Mouse (Mus musculus) stomach, postnatal 0 days (tissue): ENCODE measurements around the gene Neurl4. TPM values are rescaled to one million over a fixed set of nuclear protein-coding genes. Genes with fewer than 3 reads are reported as not detected.

Experiments
- ATAC-seq: fragments of 200-750 bp; cut with Nextera tagmentation; 2 replicates; pipeline ENCODE4 v1.8.0; 2017; ENCODE audit not compliant: low FRiP score, low TSS enrichment
- DNase-seq: peaks from one replicate; pipeline ENCODE4 v3.0.0-alpha.2; 2016; ENCODE audit warnings: low spot score
- H3K27ac ChIP-seq: fragments of 300-500 bp; sonication (generic); replicated peaks from 2 replicates; pipeline ENCODE4 v1.5.1; 2014; ENCODE audit warnings: mild to moderate bottlenecking, control low read depth
- H3K27me3 ChIP-seq: fragments of 300-500 bp; sonication (generic); 2 replicates; pipeline ENCODE4 v1.6.1; 2014; ENCODE audit warnings: low read length; ENCODE audit not compliant: control insufficient read depth, insufficient read depth
- H3K36me3 ChIP-seq: fragments of 300-500 bp; sonication (generic); 2 replicates; pipeline ENCODE4 v1.6.1; 2014; ENCODE audit warnings: low read length, mixed read lengths; ENCODE audit not compliant: control insufficient read depth, insufficient read depth
- H3K4me1 ChIP-seq: fragments of 300-500 bp; sonication (generic); replicated peaks from 2 replicates; pipeline ENCODE4 v1.6.1; 2014; ENCODE audit warnings: antibody characterized with exemption; ENCODE audit not compliant: control insufficient read depth, insufficient read depth
- H3K4me2 ChIP-seq: fragments of 300-500 bp; sonication (generic); replicated peaks from 2 replicates; pipeline ENCODE4 v1.6.1; 2014; ENCODE audit warnings: low read depth, mild to moderate bottlenecking, control low read depth, moderate library complexity
- H3K4me3 ChIP-seq: fragments of 300-500 bp; sonication (generic); 2 replicates; pipeline ENCODE4 v1.5.1; 2014; ENCODE audit warnings: low read depth, low read length, control low read depth
- H3K9ac ChIP-seq: fragments of 300-500 bp; sonication (generic); 2 replicates; pipeline ENCODE4 v1.6.1; 2014; ENCODE audit warnings: mild to moderate bottlenecking, low read length, control low read depth, mixed read lengths
- H3K9me3 ChIP-seq: fragments of 300-500 bp; sonication (generic); 2 replicates; pipeline ENCODE4 v1.6.1; 2016; ENCODE audit warnings: low read length; ENCODE audit not compliant: control insufficient read depth
- CTCF ChIP-seq: IDR thresholded peaks from 2 replicates; pipeline ENCODE4 v1.5.1; 2016; ENCODE audit warnings: antibody characterized with exemption, low read depth, mild to moderate bottlenecking, moderate library complexity
- EP300 ChIP-seq: optimal IDR thresholded peaks from 2 replicates; pipeline ENCODE3; 2016; ENCODE audit warnings: antibody characterized with exemption
- WGBS: fragments of 180-500 bp; shearing (Covaris S2); extraction: QIAGEN DNeasy Blood & Tissue Kit; methylation state at CpG from one replicate; pipeline ENCODE4 v1.1.7; 2014; 5-methylcytosine and 5-hydroxymethylcytosine counted together
- polyA plus RNA-seq: library from polyadenylated mRNA; unstranded; fragments of >200 nt; fragmentation: Nextera tagmentation; extraction: Ambion mirVana; gene quantifications from 2 replicates; pipeline ENCODE4 v1.2.1, GENCODE M21; 2015

Gene Neurl4
- polyA plus RNA-seq, 1 experiment from 2014 or later = 2.3 TPM

GRCm38 (mm10) chr11:69864138-69864860 is 36.6 kb upstream of the Neurl4 start:
- WGBS = 38% methylated on average over 8 of the region's 8 CpGs
- Histone ChIP-seq H3K9me3 (no peaks in the 10 kb centered on the region), H3K4me2 (no peak overlapping the region), H3K27ac (no peak overlapping the region), H3K27me3 (no peaks in the 10 kb centered on the region), H3K4me3 (no peak overlapping the region), H3K9ac (no peak overlapping the region), H3K36me3 (no peaks in the 10 kb centered on the region), H3K4me1 (no peaks in the 10 kb centered on the region)
- no peak for ATAC-seq
- no peak for TF ChIP-seq CTCF
- TF ChIP-seq EP300 = no peak
- DNase-seq = no peak

GRCm38 (mm10) chr11:69865561-69865960 is 35.3 kb upstream of the Neurl4 start:
- Histone ChIP-seq H3K9ac (no peak overlapping the region), H3K4me2 (no peak overlapping the region), H3K9me3 (no peaks in the 10 kb centered on the region), H3K27me3 (no peaks in the 10 kb centered on the region), H3K4me3 (no peak overlapping the region), H3K27ac (no peak overlapping the region), H3K4me1 (no peaks in the 10 kb centered on the region), H3K36me3 (no peaks in the 10 kb centered on the region)
- ATAC-seq (no peak), DNase-seq (no peak)
- no peak for TF ChIP-seq EP300
- TF ChIP-seq CTCF = no peak
- 80% methylated on average over 9 of the region's 9 CpGs for WGBS

GRCm38 (mm10) chr11:69867335-69867734 is 33.5 kb upstream of the Neurl4 start:
- no peaks in the 10 kb centered on the region for H3K36me3 ChIP-seq
- no peak overlapping the region for H3K4me3 ChIP-seq
- no peak for DNase-seq
- H3K9me3 ChIP-seq = no peaks in the 10 kb centered on the region
- WGBS = 56% methylated on average over 9 of the region's 9 CpGs
- H3K27ac ChIP-seq = no peak overlapping the region
- no peak for ATAC-seq
- no peaks in the 10 kb centered on the region for H3K4me1 ChIP-seq
- H3K27me3 ChIP-seq = no peaks in the 10 kb centered on the region
- H3K4me2 ChIP-seq = no peak overlapping the region
- no peak overlapping the region for H3K9ac ChIP-seq
- TF ChIP-seq EP300 = no peak
- no peak for TF ChIP-seq CTCF

GRCm38 (mm10) chr11:69870289-69871069 is 30.4 kb upstream of the Neurl4 start:
- Histone ChIP-seq H3K4me2 (no peak overlapping the region), H3K4me3 (no peak overlapping the region), H3K36me3 (no peaks in the 10 kb centered on the region), H3K9me3 (no peaks in the 10 kb centered on the region), H3K4me1 (no peaks in the 10 kb centered on the region), H3K27me3 (no peaks in the 10 kb centered on the region), H3K9ac (no peak overlapping the region), H3K27ac (no peak overlapping the region)
- TF ChIP-seq EP300 = no peak
- no peak for TF ChIP-seq CTCF
- no peak for DNase-seq
- 85% methylated on average over 2 of the region's 2 CpGs for WGBS
- no peak for ATAC-seq

GRCm38 (mm10) chr11:69871822-69872221 is 29.1 kb upstream of the Neurl4 start:
- no peak for ATAC-seq
- 82% methylated on average over 7 of the region's 7 CpGs for WGBS
- no peaks in the 10 kb centered on the region for H3K36me3 ChIP-seq

GRCm38 (mm10) chr11:69872451-69872850 is 28.4 kb upstream of the Neurl4 start:
- WGBS = 70% methylated on average over 4 of the region's 4 CpGs
- no peak overlapping the region for H3K4me2 ChIP-seq

More at GRCm38 (mm10) chr11:69871822-69872221, 29.1 kb upstream of the Neurl4 start:
- Histone ChIP-seq H3K9me3 (no peaks in the 10 kb centered on the region), H3K4me3 (no peak overlapping the region), H3K4me2 (no peak overlapping the region), H3K4me1 (no peaks in the 10 kb centered on the region), H3K9ac (no peak overlapping the region), H3K27ac (no peak overlapping the region), H3K27me3 (no peaks in the 10 kb centered on the region)
- DNase-seq = no peak
- TF ChIP-seq CTCF = no peak
- no peak for TF ChIP-seq EP300

More at GRCm38 (mm10) chr11:69872451-69872850, 28.4 kb upstream of the Neurl4 start:
- H3K4me1 ChIP-seq = peaks cover under 1% of the 10 kb centered on the region; the same call in 1 of the 2 replicates
- TF ChIP-seq CTCF (no peak), EP300 (no peak)
- H3K4me3 ChIP-seq = no peak overlapping the region
- no peaks in the 10 kb centered on the region for H3K36me3 ChIP-seq
- no peaks in the 10 kb centered on the region for H3K9me3 ChIP-seq
- H3K27me3 ChIP-seq = no peaks in the 10 kb centered on the region
- no peak for ATAC-seq
- H3K27ac ChIP-seq = no peak overlapping the region
- no peak overlapping the region for H3K9ac ChIP-seq
- DNase-seq = no peak
